25 mouse cellular contexts compared by ENCODE assay signal in genomic region chr8:123794766-123795165, GRCm38 (mm10). TPM values are rescaled to one million over a fixed set of nuclear protein-coding genes. Genes with fewer than 3 reads are reported as not detected.
DNase-seq lines count a peak whose midpoint lies in the region; ATAC-seq and TF ChIP-seq lines count a peak whose summit lies in the region.
"Had no signal": no experiment of that assay in that cellular context is flagged by ENCODE, and none has a peak within 500 bp of the region (broad histone marks: within the 10 kb centered on the region; RNA-seq: fewer than 3 reads in every experiment).

No protein-coding gene starts in this region.

- no peak for DNase-seq in hindbrain, embryonic 10.5 days (ENCODE audit: low spot score)
- DNase-seq in hindbrain, embryonic 14.5 days (ENCODE audit: low spot score): no peak
- peak; percentile 34 for DNase-seq in stomach, postnatal 0 days (ENCODE audit: low spot score)
- DNase-seq in testis, postnatal 10 days (ENCODE audit: low spot score): no peak
- DNase-seq: adrenal gland, postnatal 14 days; cerebellum, adult 11 months; cerebellum, adult 2 months; cerebellum, adult 9-11 months; cerebellum, postnatal 25 days; gastrocnemius, postnatal 25 days; heart, adult 18-20 months; heart, postnatal 10 days; heart, postnatal 36 days had no signal

- H3K27ac ChIP-seq in hindbrain, embryonic 10.5 days: peak overlapping the region; percentile 37; the same call in 1 of the 2 replicates
- no peak overlapping the region for H3K27ac ChIP-seq in hindbrain, embryonic 14.5 days
- H3K27ac ChIP-seq in intestine, embryonic 15.5 days: no peak overlapping the region; the same call in 1 of the 2 replicates
- peak overlapping the region; percentile 33; the same call in 1 of the 2 replicates for H3K27ac ChIP-seq in small intestine, adult 2 months (ENCODE audit: insufficient read depth, low read depth, low read length)
- no peak overlapping the region for H3K27ac ChIP-seq in stomach, postnatal 0 days (replicated peaks)
- H3K27ac ChIP-seq: embryonic facial prominence, embryonic 12.5 days; embryonic facial prominence, embryonic 15.5 days; forebrain, embryonic 12.5 days; forebrain, embryonic 15.5 days; heart, embryonic 15.5 days; hindbrain, postnatal 0 days had no signal

- TF ChIP-seq CTCF in small intestine, adult 2 months (IDR thresholded peaks at IDR 0.05; ENCODE audit: extremely low read depth, insufficient read length, insufficient replicate concordance, low read depth, low read length): no peak
- TF ChIP-seq CTCF in stomach, postnatal 0 days (IDR thresholded peaks at IDR 0.05; ENCODE audit: low read depth): no peak

- H3K36me3 ChIP-seq in hindbrain, embryonic 10.5 days: no peaks in the 10 kb centered on the region
- no peaks in the 10 kb centered on the region for H3K36me3 ChIP-seq in hindbrain, embryonic 14.5 days (replicated peaks; ENCODE audit: control insufficient read depth, insufficient read depth)
- no peaks in the 10 kb centered on the region for H3K36me3 ChIP-seq in intestine, embryonic 15.5 days
- H3K36me3 ChIP-seq in small intestine, adult 2 months (ENCODE audit: control insufficient read depth, insufficient read depth, low read length): no peaks in the 10 kb centered on the region
- H3K36me3 ChIP-seq in stomach, postnatal 0 days (ENCODE audit: control insufficient read depth, insufficient read depth, low read length): no peaks in the 10 kb centered on the region
- H3K36me3 ChIP-seq: embryonic facial prominence, embryonic 12.5 days; embryonic facial prominence, embryonic 15.5 days; forebrain, embryonic 12.5 days; forebrain, embryonic 15.5 days; heart, embryonic 12.5 days; heart, embryonic 15.5 days had no signal

- WGBS in hindbrain, embryonic 10.5 days: 83% methylated on average over 4 of the region's 4 CpGs
- WGBS in hindbrain, embryonic 14.5 days: 94% methylated on average over 4 of the region's 4 CpGs
- WGBS in intestine, embryonic 15.5 days: 66% methylated on average over 4 of the region's 4 CpGs
- WGBS in small intestine, adult 2 months: 27% methylated on average over 4 of the region's 4 CpGs
- WGBS in stomach, postnatal 0 days: 62% methylated on average over 4 of the region's 4 CpGs

- TF ChIP-seq EP300 in stomach, postnatal 0 days (optimal IDR thresholded peaks at IDR 0.05): no peak

- no peak for TF ChIP-seq POLR2A in small intestine, adult 2 months (IDR thresholded peaks at IDR 0.05; ENCODE audit: low read depth, low read length)

- ATAC-seq in hindbrain, embryonic 14.5 days (ENCODE audit: low FRiP score): no peak
- peak; percentile 66 for ATAC-seq in intestine, embryonic 15.5 days
- 0 out of 2 replicates have a peak, but pooled peaks have one; percentile 28 for ATAC-seq in stomach, postnatal 0 days (ENCODE audit: low FRiP score, low TSS enrichment)
- no peak for ATAC-seq in erythroblast, adult 5-6 weeks (replicated peaks; ENCODE audit: low FRiP score, poor library complexity, severe bottlenecking)
- ATAC-seq: activated CD4-positive, CD25-positive, alpha-beta regulatory T cell, adult 4 months; forebrain, embryonic 15.5 days; hindbrain, postnatal 0 days had no signal

- no peak overlapping the region for H3K4me3 ChIP-seq in hindbrain, embryonic 10.5 days
- H3K4me3 ChIP-seq in hindbrain, embryonic 14.5 days (replicated peaks; ENCODE audit: low read length): no peak overlapping the region
- no peak overlapping the region for H3K4me3 ChIP-seq in intestine, embryonic 15.5 days (replicated peaks)
- H3K4me3 ChIP-seq in small intestine, adult 2 months (ENCODE audit: low read depth, low read length): no peak overlapping the region
- H3K4me3 ChIP-seq in stomach, postnatal 0 days (ENCODE audit: low read depth, low read length): no peak overlapping the region
- H3K4me3 ChIP-seq: embryonic facial prominence, embryonic 12.5 days; embryonic facial prominence, embryonic 15.5 days; erythroblast, embryonic 14.5 days; forebrain, embryonic 12.5 days; forebrain, embryonic 15.5 days; heart, embryonic 12.5 days; heart, embryonic 15.5 days had no signal

- H3K9me3 ChIP-seq in hindbrain, embryonic 10.5 days: no peaks in the 10 kb centered on the region
- H3K9me3 ChIP-seq in hindbrain, embryonic 14.5 days (ENCODE audit: control insufficient read depth, low read length): no peaks in the 10 kb centered on the region
- H3K9me3 ChIP-seq in intestine, embryonic 15.5 days: no peaks in the 10 kb centered on the region
- H3K9me3 ChIP-seq in stomach, postnatal 0 days (ENCODE audit: control insufficient read depth, low read length): no peaks in the 10 kb centered on the region
- H3K9me3 ChIP-seq: embryonic facial prominence, embryonic 12.5 days; embryonic facial prominence, embryonic 15.5 days; forebrain, embryonic 12.5 days; forebrain, embryonic 15.5 days; heart, embryonic 12.5 days; heart, embryonic 15.5 days had no signal

- H3K4me1 ChIP-seq in hindbrain, embryonic 10.5 days (replicated peaks): peaks cover 27% of the 10 kb centered on the region
- H3K4me1 ChIP-seq in hindbrain, embryonic 14.5 days (replicated peaks; ENCODE audit: control insufficient read depth, insufficient read depth, low read length): no peaks in the 10 kb centered on the region
- H3K4me1 ChIP-seq in intestine, embryonic 15.5 days (replicated peaks): peaks cover 11% of the 10 kb centered on the region
- peaks cover 15% of the 10 kb centered on the region for H3K4me1 ChIP-seq in small intestine, adult 2 months (ENCODE audit: control insufficient read depth, insufficient read depth, insufficient read length, low read length)
- no peaks in the 10 kb centered on the region for H3K4me1 ChIP-seq in stomach, postnatal 0 days (replicated peaks; ENCODE audit: control insufficient read depth, insufficient read depth)
- H3K4me1 ChIP-seq: forebrain, embryonic 15.5 days; heart, embryonic 15.5 days had no signal

- H3K9ac ChIP-seq in hindbrain, embryonic 14.5 days: no peak overlapping the region
- no peak overlapping the region for H3K9ac ChIP-seq in intestine, embryonic 15.5 days
- no peak overlapping the region for H3K9ac ChIP-seq in stomach, postnatal 0 days (ENCODE audit: low read length)
- H3K9ac ChIP-seq: embryonic facial prominence, embryonic 12.5 days; embryonic facial prominence, embryonic 15.5 days; forebrain, embryonic 12.5 days; forebrain, embryonic 15.5 days; heart, embryonic 12.5 days; heart, embryonic 15.5 days had no signal

- H3K4me2 ChIP-seq in hindbrain, embryonic 14.5 days (replicated peaks): no peak overlapping the region
- H3K4me2 ChIP-seq in intestine, embryonic 15.5 days (replicated peaks): no peak overlapping the region
- H3K4me2 ChIP-seq in stomach, postnatal 0 days (replicated peaks; ENCODE audit: low read depth): no peak overlapping the region
- H3K4me2 ChIP-seq: embryonic facial prominence, embryonic 12.5 days; embryonic facial prominence, embryonic 15.5 days; forebrain, embryonic 12.5 days; forebrain, embryonic 15.5 days; heart, embryonic 12.5 days; heart, embryonic 15.5 days had no signal

- H3K27me3 ChIP-seq in hindbrain, embryonic 10.5 days (ENCODE audit: insufficient read depth, poor library complexity, severe bottlenecking): 0 out of 2 replicates have a peak, but pooled peaks cover under 1% of the 10 kb centered on the region
- no peaks in the 10 kb centered on the region; the same call in 1 of the 2 replicates for H3K27me3 ChIP-seq in hindbrain, embryonic 14.5 days (ENCODE audit: control insufficient read depth, insufficient read depth, low read length)
- no peaks in the 10 kb centered on the region for H3K27me3 ChIP-seq in intestine, embryonic 15.5 days (replicated peaks)
- H3K27me3 ChIP-seq in small intestine, adult 2 months (ENCODE audit: control insufficient read depth, insufficient read depth, low read length): no peaks in the 10 kb centered on the region
- no peaks in the 10 kb centered on the region for H3K27me3 ChIP-seq in stomach, postnatal 0 days (ENCODE audit: control insufficient read depth, insufficient read depth, low read length)
- H3K27me3 ChIP-seq: embryonic facial prominence, embryonic 12.5 days; embryonic facial prominence, embryonic 15.5 days; forebrain, embryonic 12.5 days; forebrain, embryonic 15.5 days had no signal

RNA-seq across cellular contexts. Expression of gene Rab4a, which starts 11.0 kb away (rescaled TPM):
- polyA plus RNA-seq in hindbrain, embryonic 10.5 days (2016; fragmentation: Nextera tagmentation; extraction: Ambion mirVana): 66.4 and 76.6 TPM in 2 replicates
- polyA plus RNA-seq in hindbrain, embryonic 14.5 days (2014; fragmentation: Nextera tagmentation; extraction: Ambion mirVana): 79.1 and 82.7 TPM in 2 replicates
- 53.1 and 54.8 TPM in 2 replicates for polyA plus RNA-seq in intestine, embryonic 15.5 days (2015; fragmentation: Nextera tagmentation; extraction: Ambion mirVana)
- 23.0 and 59.8 TPM in 2 replicates for polyA plus RNA-seq in small intestine, adult 2 months (2012; rRNA removed)
- polyA plus RNA-seq in stomach, postnatal 0 days (2015; fragmentation: Nextera tagmentation; extraction: Ambion mirVana): 25.8 and 27.0 TPM in 2 replicates
- 2.1 and 8.5 TPM in 2 replicates for total RNA-seq in erythroblast, adult 5-6 weeks (2015; ENCODE audit: low replicate concordance)
- 1.7 and 2.6 TPM in 2 replicates for total RNA-seq in erythroblast, adult 5-6 weeks (2017; ENCODE audit: low replicate concordance)

Comparison
In these comparisons a context has a peak if more than half of its experiments do, and no peak if none do; other contexts are left out.
1. H3K27ac ChIP-seq: peak in hindbrain, embryonic 10.5 days (single experiment) and small intestine, adult 2 months (single experiment); none in hindbrain, embryonic 14.5 days (single experiment), intestine, embryonic 15.5 days (single experiment) and stomach, postnatal 0 days (single experiment).
2. ATAC-seq: peak in intestine, embryonic 15.5 days (single experiment) and stomach, postnatal 0 days (single experiment); none in hindbrain, embryonic 14.5 days (single experiment) and erythroblast, adult 5-6 weeks (single experiment).